Mouse (Mus musculus) forebrain, embryonic 11.5 days (tissue): ENCODE data around the gene Tmem183a. TPM values are rescaled to one million over a fixed set of nuclear protein-coding genes. Genes with fewer than 3 reads are reported as not detected.

Source experiments
- ATAC-seq: fragments of 200-750 bp; cut with Nextera tagmentation; replicated peaks from 2 replicates; pipeline ENCODE4 v1.8.0; 2017; ENCODE audit warnings: moderate TSS enrichment; ENCODE audit not compliant: low FRiP score
- DNase-seq: peaks from one replicate; pipeline ENCODE4 v3.0.0-alpha.2; 2017; ENCODE audit warnings: low spot score
- H3K27ac ChIP-seq: fragments of 300-500 bp; sonication (generic); 2 replicates; pipeline ENCODE4 v1.5.1; 2014; ENCODE audit warnings: low read depth, low read length
- H3K27me3 ChIP-seq: fragments of 300-500 bp; sonication (generic); 2 replicates; pipeline ENCODE4 v1.6.1; 2014; ENCODE audit warnings: mild to moderate bottlenecking, low read length, mixed read lengths; ENCODE audit not compliant: control insufficient read depth, insufficient read depth
- H3K36me3 ChIP-seq: fragments of 300-500 bp; sonication (generic); 2 replicates; pipeline ENCODE4 v1.6.1; 2014; ENCODE audit warnings: mild to moderate bottlenecking, low read length, moderate library complexity, mixed read lengths; ENCODE audit not compliant: control insufficient read depth, insufficient read depth
- H3K4me1 ChIP-seq: fragments of 300-500 bp; sonication (generic); replicated peaks from 2 replicates; pipeline ENCODE4 v1.6.1; 2014; ENCODE audit warnings: low read length, mixed read lengths; ENCODE audit not compliant: control insufficient read depth, insufficient read depth
- H3K4me2 ChIP-seq: fragments of 300-500 bp; sonication (generic); 2 replicates; pipeline ENCODE4 v1.6.1; 2014; ENCODE audit warnings: low read depth, mild to moderate bottlenecking, low read length, moderate library complexity, mixed read lengths; ENCODE audit not compliant: severe bottlenecking
- H3K4me3 ChIP-seq: fragments of 300-500 bp; sonication (generic); 2 replicates; pipeline ENCODE4 v1.5.1; 2014; ENCODE audit warnings: low read depth, low read length
- H3K9ac ChIP-seq: fragments of 300-500 bp; sonication (generic); 2 replicates; pipeline ENCODE4 v1.6.1; 2014; ENCODE audit warnings: low read length
- H3K9me3 ChIP-seq: fragments of 300-500 bp; sonication (generic); 2 replicates; pipeline ENCODE4 v1.6.1; 2016; ENCODE audit warnings: low read length, mixed read lengths; ENCODE audit not compliant: control insufficient read depth
- WGBS: fragments of 180-500 bp; shearing (Covaris S2); extraction: QIAGEN DNeasy Blood & Tissue Kit; methylation state at CpG from one replicate; pipeline ENCODE4 v1.1.7; 2014; 5-methylcytosine and 5-hydroxymethylcytosine counted together
- polyA plus RNA-seq: library from polyadenylated mRNA; unstranded; fragments of >200 nt; fragmentation: Nextera tagmentation; extraction: Ambion mirVana; gene quantifications from 2 replicates; pipeline ENCODE4 v1.2.1, GENCODE M21; 2014

Gene Tmem183a
- polyA plus RNA-seq, 1 experiment from 2014 or later: 133 TPM

DNA sequence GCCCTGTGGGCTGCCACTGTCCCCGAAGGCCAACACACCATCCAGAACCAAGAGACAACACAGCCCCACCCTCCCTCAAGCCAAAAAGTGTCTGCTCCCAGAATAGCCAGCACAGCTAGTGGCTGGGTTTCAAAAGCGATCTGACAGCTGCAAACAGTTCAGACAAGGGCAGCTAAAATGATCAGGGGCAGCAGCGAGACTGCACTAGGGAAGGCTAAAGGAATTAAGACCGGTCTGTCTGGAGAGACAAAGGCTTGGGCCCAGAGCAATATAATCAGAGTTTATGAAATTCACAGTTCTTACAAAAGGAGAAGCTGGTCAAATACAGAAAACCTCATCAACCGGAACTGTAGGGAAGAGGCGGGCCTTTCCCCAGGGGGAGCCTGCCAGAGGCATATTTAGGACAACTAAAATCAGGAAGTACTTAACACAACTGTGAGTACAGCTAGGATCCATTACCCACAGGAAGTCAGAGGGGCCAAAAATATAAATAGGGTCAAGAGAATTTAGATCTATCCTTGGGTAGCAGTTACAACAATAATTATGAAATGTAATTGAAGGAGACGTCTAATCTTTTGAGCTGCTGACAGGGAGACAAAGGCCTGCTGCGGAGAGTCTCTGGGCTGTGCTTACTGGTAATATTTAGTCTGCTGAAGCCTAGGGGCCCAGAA, 59.1 kb downstream of the Tmem183a start:
- Histone ChIP-seq H3K4me1 (peaks cover 10% of the 10 kb centered on the region), H3K4me2 (no peak overlapping the region), H3K9me3 (no peaks in the 10 kb centered on the region), H3K27ac (peak overlapping the region; percentile 41; the same call in 1 of the 2 replicates), H3K36me3 (no peaks in the 10 kb centered on the region), H3K9ac (peak overlapping the region; percentile 12; the same call in 1 of the 2 replicates), H3K27me3 (peaks cover 22% of the 10 kb centered on the region; the same call in 1 of the 2 replicates), H3K4me3 (no peak overlapping the region)
- DNase-seq (no peak), ATAC-seq (no peak)
- WGBS: 37% methylated on average over 8 of the region's 8 CpGs

DNA sequence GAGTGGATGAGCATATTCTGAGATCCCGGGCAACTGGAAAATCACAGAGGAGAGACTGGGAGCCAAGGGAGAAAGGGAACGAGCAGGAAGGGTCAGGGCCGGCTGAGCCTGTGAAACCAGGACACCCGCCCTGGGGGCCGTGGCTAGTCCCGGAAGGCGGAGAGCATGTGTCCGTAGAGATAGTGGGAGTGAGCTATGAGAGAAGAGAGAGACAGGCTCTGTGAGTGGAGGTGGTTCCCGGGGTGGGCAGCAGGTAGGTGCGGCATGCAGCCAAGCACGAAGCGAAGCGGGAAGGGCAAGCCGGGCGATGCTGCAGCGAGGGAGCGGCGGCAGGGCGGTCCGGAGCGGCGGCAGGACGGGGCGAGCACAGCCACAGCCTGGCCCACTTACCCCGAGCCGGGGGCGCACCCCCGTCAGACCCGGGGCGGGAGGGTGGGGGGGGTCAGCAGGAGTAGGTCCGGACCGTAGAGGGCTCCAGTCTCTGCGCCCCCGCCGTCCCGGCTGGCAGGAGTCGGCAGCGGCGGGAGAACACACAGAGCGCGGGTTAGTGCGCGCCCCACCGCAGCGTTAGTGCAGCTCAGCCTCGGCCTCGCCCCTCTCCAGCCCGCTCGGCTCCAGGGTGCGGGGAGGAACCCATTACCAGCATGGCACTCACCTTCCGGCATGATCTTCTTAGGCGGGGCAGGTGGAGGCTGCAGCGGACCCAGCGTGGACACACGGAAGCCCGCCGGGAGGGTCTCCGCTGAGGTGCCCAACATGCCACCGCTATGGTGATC, 63.0 kb downstream of the Tmem183a start:
- 2% methylated on average over 59 of the region's 59 CpGs for WGBS
- H3K4me3 ChIP-seq: peak overlapping the region; percentile 60
- H3K27me3 ChIP-seq: peaks cover 24% of the 10 kb centered on the region; the same call in 1 of the 2 replicates

DNA sequence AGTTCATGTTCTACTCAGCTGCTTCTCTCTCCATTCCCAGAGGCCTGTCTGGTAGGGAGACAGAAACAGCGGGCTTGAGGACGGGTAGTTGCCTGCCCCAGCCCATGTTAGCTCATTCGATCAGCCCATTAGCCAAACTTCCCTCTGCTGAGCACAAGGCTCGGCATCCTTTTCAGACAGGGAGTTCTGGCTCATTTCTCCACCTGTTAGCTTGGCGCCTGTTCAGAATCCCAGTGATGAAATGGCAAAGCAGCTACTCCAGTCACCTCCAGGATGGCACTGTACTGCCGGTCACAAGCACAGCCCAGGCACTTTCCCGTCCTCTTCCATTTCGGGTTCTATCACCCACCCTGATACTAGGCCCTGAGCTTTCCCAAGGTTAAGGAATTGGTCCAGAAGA, 64.5 kb downstream of the Tmem183a start:
- Histone ChIP-seq H3K36me3 (no peaks in the 10 kb centered on the region), H3K27me3 (peaks cover 24% of the 10 kb centered on the region; the same call in 1 of the 2 replicates), H3K9ac (no peak overlapping the region), H3K4me1 (peaks cover 5% of the 10 kb centered on the region; the same call in 1 of the 2 replicates), H3K4me3 (no peak overlapping the region), H3K4me2 (no peak overlapping the region), H3K27ac (no peak overlapping the region), H3K9me3 (no peaks in the 10 kb centered on the region)
- 88% methylated on average over 8 of the region's 8 CpGs for WGBS
- ATAC-seq (no peak), DNase-seq (no peak)

More for the DNA sequence above, 63.0 kb downstream of the Tmem183a start:
- Histone ChIP-seq H3K27ac (no peak overlapping the region), H3K9me3 (no peaks in the 10 kb centered on the region), H3K4me1 (peaks cover 10% of the 10 kb centered on the region), H3K4me2 (peak overlapping the region; percentile 96), H3K36me3 (no peaks in the 10 kb centered on the region), H3K9ac (peak overlapping the region; percentile 69)
- DNase-seq: peak; percentile 77
- ATAC-seq: peak; percentile 58; the same call in 1 of the 2 replicates

Other genes starting within 250 kb of the Tmem183a start
- 0.27 and 0.65 TPM in 2 replicates for gene Chil1, start 179.8 kb downstream of the Tmem183a start, polyA plus RNA-seq
- gene Mybph, start 168.5 kb downstream of the Tmem183a start, polyA plus RNA-seq: not detected in 2 replicates
- 0.59 and 0.84 TPM in 2 replicates for gene Adora1, start 126.5 kb downstream of the Tmem183a start, polyA plus RNA-seq
- not detected in 2 replicates for gene Myog, start 72.0 kb downstream of the Tmem183a start, polyA plus RNA-seq
- 1.7 and 2.5 TPM in 2 replicates for gene Ppfia4, start 29.1 kb downstream of the Tmem183a start, polyA plus RNA-seq
- gene 4933406M09Rik, start 24.0 kb upstream of the Tmem183a start, polyA plus RNA-seq: not detected in 2 replicates
- 24.5 and 25.8 TPM in 2 replicates for gene Cyb5r1, start 43.6 kb upstream of the Tmem183a start, polyA plus RNA-seq
- 77.0 and 77.8 TPM in 2 replicates for gene Adipor1, start 53.4 kb upstream of the Tmem183a start, polyA plus RNA-seq
- 34.1 and 36.3 TPM in 2 replicates for gene Klhl12, start 93.6 kb upstream of the Tmem183a start, polyA plus RNA-seq
- gene Rabif, start 132.7 kb upstream of the Tmem183a start, polyA plus RNA-seq: 42.7 and 45.3 TPM in 2 replicates
- not detected in 2 replicates for gene Mgat4e, start 187.7 kb upstream of the Tmem183a start, polyA plus RNA-seq
- gene Kdm5b, start 198.2 kb upstream of the Tmem183a start, polyA plus RNA-seq: 83.9 and 84.4 TPM in 2 replicates